ENCODE assay signal across 7 mouse cellular contexts in the genomic region with DNA sequence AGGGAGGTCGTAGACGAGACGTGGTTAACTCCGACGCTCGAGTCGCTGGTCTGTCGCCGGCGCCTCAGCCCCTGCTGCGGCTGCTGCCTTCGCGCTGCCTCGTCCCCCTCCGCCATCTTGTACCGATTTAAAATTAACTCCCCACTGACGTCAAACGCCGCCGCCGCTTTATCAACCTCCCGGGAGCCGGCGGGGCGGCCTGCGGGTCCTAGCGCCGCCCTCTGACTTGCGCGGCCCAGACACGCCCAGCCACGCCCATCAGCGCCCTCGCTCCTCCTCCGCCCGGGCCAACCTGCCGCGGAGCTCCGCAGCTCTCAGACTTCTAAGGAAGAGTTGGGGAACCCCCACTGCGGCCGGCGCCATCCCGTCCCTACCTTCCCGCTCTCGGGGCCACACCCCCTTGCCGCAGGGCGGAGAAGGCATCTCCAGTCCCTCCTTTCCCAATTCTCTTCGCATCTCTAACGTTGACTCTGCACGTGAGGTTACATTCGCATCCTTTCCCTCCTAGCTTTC. TPM values are rescaled to one million over a fixed set of nuclear protein-coding genes. Genes with fewer than 3 reads are reported as not detected.
DNase-seq lines count a peak whose midpoint lies in the region; ATAC-seq and TF ChIP-seq lines count a peak whose summit lies in the region.

A gene (minus strand): TSS at position 213 of the 513 bp plus-strand sequence.

- DNase-seq in adrenal gland, postnatal 25 days = peak; percentile 96
- peak; percentile 95 to 97 for DNase-seq in heart, adult 18-20 months
- peak; percentile 97 for DNase-seq in kidney, adult 2 months
- DNase-seq in spleen, adult 2 months (ENCODE audit: low read depth in 1 of 2, low spot score in 2 of 2) = peak; percentile 88 to 95

- H3K4me2 ChIP-seq in embryonic facial prominence, embryonic 12.5 days (replicated peaks) = peak within 1 kb of the TSS; percentile 78
- H3K4me2 ChIP-seq in limb, embryonic 12.5 days = peak within 1 kb of the TSS; percentile 74
- H3K4me2 ChIP-seq in midbrain, embryonic 15.5 days = peak within 1 kb of the TSS; percentile 81

- TF ChIP-seq POLR2A in kidney, adult 2 months (IDR thresholded peaks at IDR 0.05; ENCODE audit: low read depth, low read length) = peak; percentile 77
- peak; percentile 85 for TF ChIP-seq POLR2A in spleen, adult 2 months (IDR thresholded peaks at IDR 0.05; ENCODE audit: low read depth, low read length)

- ATAC-seq in embryonic facial prominence, embryonic 12.5 days (ENCODE audit: insufficient number of reproducible peaks, insufficient read depth, low FRiP score, low TSS enrichment) = peak; percentile 85
- peak; percentile 93 for ATAC-seq in limb, embryonic 12.5 days (ENCODE audit: insufficient number of reproducible peaks, insufficient read depth, low FRiP score, low TSS enrichment, low read depth)
- ATAC-seq in midbrain, embryonic 15.5 days (replicated peaks) = peak; percentile 93

- TF ChIP-seq CTCF in kidney, adult 2 months (conservative IDR thresholded peaks at IDR 0.05; ENCODE audit: insufficient read depth, insufficient read length, low read depth, low read length) = no peak
- no peak for TF ChIP-seq CTCF in spleen, adult 2 months (IDR thresholded peaks at IDR 0.05; ENCODE audit: extremely low read depth, insufficient read depth, insufficient read length, insufficient replicate concordance)

- WGBS in embryonic facial prominence, embryonic 12.5 days = under 1% methylated on average over 51 of the region's 51 CpGs
- under 1% methylated on average over 51 of the region's 51 CpGs for WGBS in kidney, adult 2 months
- under 1% methylated on average over 50 of the region's 51 CpGs for WGBS in limb, embryonic 12.5 days
- WGBS in midbrain, embryonic 15.5 days = under 1% methylated on average over 51 of the region's 51 CpGs
- WGBS in spleen, adult 2 months = under 1% methylated on average over 50 of the region's 51 CpGs

- no peaks in the 10 kb centered on the region for H3K9me3 ChIP-seq in embryonic facial prominence, embryonic 12.5 days
- H3K9me3 ChIP-seq in limb, embryonic 12.5 days = no peaks in the 10 kb centered on the region
- no peaks in the 10 kb centered on the region for H3K9me3 ChIP-seq in midbrain, embryonic 15.5 days

- peak within 1 kb of the TSS; percentile 96 for H3K27ac ChIP-seq in embryonic facial prominence, embryonic 12.5 days
- H3K27ac ChIP-seq in kidney, adult 2 months (ENCODE audit: insufficient read depth, low read depth, low read length) = peak within 1 kb of the TSS; percentile 93
- H3K27ac ChIP-seq in limb, embryonic 12.5 days = peak within 1 kb of the TSS; percentile 97
- peak within 1 kb of the TSS; percentile 89 for H3K27ac ChIP-seq in midbrain, embryonic 15.5 days
- H3K27ac ChIP-seq in spleen, adult 2 months (ENCODE audit: insufficient read depth, low read length) = peak within 1 kb of the TSS; percentile 92

- peaks cover 19% of the 10 kb centered on the region for H3K4me1 ChIP-seq in embryonic facial prominence, embryonic 12.5 days
- peaks cover 9% of the 10 kb centered on the region; the same call in 1 of the 2 replicates for H3K4me1 ChIP-seq in kidney, adult 2 months (ENCODE audit: control insufficient read depth, insufficient read depth, low read length)
- H3K4me1 ChIP-seq in limb, embryonic 12.5 days (replicated peaks) = peaks cover 30% of the 10 kb centered on the region
- H3K4me1 ChIP-seq in midbrain, embryonic 15.5 days = peaks cover 22% of the 10 kb centered on the region
- peaks cover 2% of the 10 kb centered on the region; the same call in 1 of the 2 replicates for H3K4me1 ChIP-seq in spleen, adult 2 months (ENCODE audit: control insufficient read depth, insufficient read depth, insufficient read length)

- no peaks in the 10 kb centered on the region for H3K36me3 ChIP-seq in embryonic facial prominence, embryonic 12.5 days
- no peaks in the 10 kb centered on the region for H3K36me3 ChIP-seq in kidney, adult 2 months (ENCODE audit: control insufficient read depth, insufficient read depth, low read length)
- H3K36me3 ChIP-seq in limb, embryonic 12.5 days = no peaks in the 10 kb centered on the region
- H3K36me3 ChIP-seq in midbrain, embryonic 15.5 days (replicated peaks) = no peaks in the 10 kb centered on the region
- H3K36me3 ChIP-seq in spleen, adult 2 months (ENCODE audit: control insufficient read depth, insufficient read depth, low read length) = no peaks in the 10 kb centered on the region

- peak within 1 kb of the TSS; percentile 94 for H3K4me3 ChIP-seq in embryonic facial prominence, embryonic 12.5 days
- H3K4me3 ChIP-seq in kidney, adult 2 months (ENCODE audit: insufficient read depth, low read depth, low read length) = peak within 1 kb of the TSS; percentile 99
- peak within 1 kb of the TSS; percentile 99 for H3K4me3 ChIP-seq in limb, embryonic 12.5 days (replicated peaks)
- H3K4me3 ChIP-seq in midbrain, embryonic 15.5 days = peak within 1 kb of the TSS; percentile 82
- H3K4me3 ChIP-seq in spleen, adult 2 months (ENCODE audit: extremely low read depth, insufficient read depth, insufficient read length) = peak within 1 kb of the TSS; percentile 97

- peaks cover 10% of the 10 kb centered on the region; the same call in 1 of the 2 replicates for H3K27me3 ChIP-seq in embryonic facial prominence, embryonic 12.5 days
- H3K27me3 ChIP-seq in kidney, adult 2 months (replicated peaks; ENCODE audit: control insufficient read depth, insufficient read depth, low read length) = no peaks in the 10 kb centered on the region; the same call in 1 of the 2 replicates
- peaks cover 15% of the 10 kb centered on the region; the same call in 1 of the 2 replicates for H3K27me3 ChIP-seq in limb, embryonic 12.5 days
- peaks cover 11% of the 10 kb centered on the region; the same call in 1 of the 2 replicates for H3K27me3 ChIP-seq in midbrain, embryonic 15.5 days (replicated peaks)
- no peaks in the 10 kb centered on the region for H3K27me3 ChIP-seq in spleen, adult 2 months (ENCODE audit: control insufficient read depth, insufficient read depth, low read length)

- peak within 1 kb of the TSS; percentile 96 for H3K9ac ChIP-seq in embryonic facial prominence, embryonic 12.5 days
- peak within 1 kb of the TSS; percentile 97 for H3K9ac ChIP-seq in limb, embryonic 12.5 days (replicated peaks)
- H3K9ac ChIP-seq in midbrain, embryonic 15.5 days = peak within 1 kb of the TSS; percentile 83

RNA-seq across cellular contexts. Expression of the gene that starts here (rescaled TPM):
- total RNA-seq in adrenal gland, postnatal 25 days (2021) = 117 and 131 TPM in 2 replicates
- 31.6 and 32.0 TPM in 2 replicates for polyA plus RNA-seq in embryonic facial prominence, embryonic 12.5 days (2016; fragmentation: Nextera tagmentation; extraction: Ambion mirVana)
- 10 to 100 TPM; 33.2 to 36.7 TPM for total RNA-seq in heart, adult 18-20 months (2021)
- polyA plus RNA-seq in kidney, adult 2 months (2012; rRNA removed) = 15.1 and 18.0 TPM in 2 replicates
- 37.7 and 38.1 TPM in 2 replicates for polyA plus RNA-seq in limb, embryonic 12.5 days (2016; fragmentation: Nextera tagmentation; extraction: Ambion mirVana)
- 32.7 and 35.7 TPM in 2 replicates for polyA plus RNA-seq in midbrain, embryonic 15.5 days (2015; fragmentation: Nextera tagmentation; extraction: Ambion mirVana)
- 4.5 and 6.4 TPM in 2 replicates for polyA plus RNA-seq in spleen, adult 2 months (2012; rRNA removed)

Comparison
In these comparisons a context has a peak if more than half of its experiments do, and no peak if none do; other contexts are left out.
1. Peak in every context shown above with its lines: DNase-seq, ATAC-seq, H3K4me3 ChIP-seq and H3K27ac ChIP-seq.